ENCODE assay signal across 22 mouse cellular contexts in genomic region chr10:84199035-84199434, GRCm38 (mm10).
"Had no signal": no experiment of that assay in that cellular context is flagged by ENCODE, and none has a peak within 500 bp of the region (broad histone marks: within the 10 kb centered on the region; RNA-seq: fewer than 3 reads in every experiment).

No protein-coding gene starts in this region.

- H3K4me3 ChIP-seq: liver, embryonic 15.5 days; lung, embryonic 15.5 days; midbrain, embryonic 10.5 days; midbrain, embryonic 12.5 days; myocyte; neural tube, embryonic 13.5 days; neural tube, embryonic 15.5 days had no signal

- H3K27ac ChIP-seq: liver, embryonic 15.5 days; lung, embryonic 15.5 days; macrophage; midbrain, embryonic 10.5 days; midbrain, embryonic 12.5 days; neural tube, embryonic 13.5 days; neural tube, embryonic 15.5 days had no signal

- ATAC-seq: liver, postnatal 0 days; lung, postnatal 0 days; midbrain, embryonic 16.5 days had no signal

- H3K4me1 ChIP-seq: liver, embryonic 15.5 days; lung, embryonic 15.5 days; midbrain, embryonic 10.5 days; midbrain, embryonic 12.5 days; neural tube, embryonic 13.5 days; neural tube, embryonic 15.5 days had no signal

- H3K36me3 ChIP-seq: liver, embryonic 15.5 days; lung, embryonic 15.5 days; midbrain, embryonic 10.5 days; midbrain, embryonic 12.5 days; neural tube, embryonic 13.5 days; neural tube, embryonic 15.5 days had no signal

- H3K9me3 ChIP-seq: liver, embryonic 15.5 days; lung, embryonic 15.5 days; midbrain, embryonic 10.5 days; midbrain, embryonic 12.5 days; neural tube, embryonic 13.5 days; neural tube, embryonic 15.5 days had no signal

- H3K4me2 ChIP-seq: liver, embryonic 15.5 days; lung, embryonic 15.5 days; midbrain, embryonic 12.5 days; neural tube, embryonic 13.5 days; neural tube, embryonic 15.5 days had no signal

- H3K27me3 ChIP-seq: liver, embryonic 15.5 days; lung, embryonic 15.5 days; midbrain, embryonic 12.5 days; neural tube, embryonic 13.5 days; neural tube, embryonic 15.5 days had no signal

- DNase-seq: liver, postnatal 0 days; lung, adult 2 months; lung, postnatal 14 days; lung, postnatal 36 days; midbrain, embryonic 14.5 days; retina, postnatal 1 day; right cerebral cortex, adult 18-20 months; right cerebral cortex, postnatal 25 days; right cerebral cortex, postnatal 4 days; thymus, adult 18-20 months; thymus, postnatal 14 days; thymus, postnatal 4 days had no signal

- H3K9ac ChIP-seq: liver, embryonic 15.5 days; liver, postnatal 0 days; lung, embryonic 15.5 days; midbrain, embryonic 12.5 days; neural tube, embryonic 13.5 days; neural tube, embryonic 15.5 days had no signal
